Mouse (Mus musculus) v-Abl transformed pro-B cells (cell line): ENCODE data around the gene Cenpp.

Source experiments
- in situ Hi-C, 2 experiments: fragments of 400-800 bp; cut with MboI; formaldehyde crosslinking; loops; one replicate each; pipeline ENCODE4 v1.15.1; 2025; ENCODE audit not compliant: unreplicated experiment in 2 of 2

Gene Cenpp

GRCm38 (mm10) chr13:49544279-49544678, 108.3 kb downstream of the Cenpp start, which contains the start of gene Aspn:
Gene Aspn, plus strand, starts transcription at chr13:49544443.
- in situ Hi-C loops: no loop called here

- in situ Hi-C loops: no loop called here
Measured at GRCm38 (mm10) chr13:49538693-49539092, 113.9 kb downstream of the Cenpp start.

DNA sequence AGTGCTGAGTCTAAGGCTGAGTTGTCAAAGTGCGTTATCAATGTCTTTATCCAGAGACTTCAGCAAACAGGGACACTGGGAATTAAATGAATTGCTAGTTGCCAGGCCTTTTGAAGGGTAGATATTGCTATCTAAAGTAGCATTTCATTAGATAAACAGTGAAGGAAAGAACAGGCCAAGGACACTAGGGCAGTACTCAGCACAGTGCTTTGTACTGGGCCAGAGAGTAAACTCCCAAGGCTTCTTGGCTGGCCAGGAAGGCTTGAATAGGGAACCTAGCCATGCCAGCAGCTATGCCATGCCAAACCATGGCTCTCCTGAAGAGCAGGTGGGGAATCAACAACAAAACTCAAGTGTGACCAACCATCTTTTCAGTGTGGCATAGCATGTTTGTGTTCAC, 115.6 kb downstream of the Cenpp start:
- in situ Hi-C loops: no loop called here

GRCm38 (mm10) chr13:49530636-49531035, 121.9 kb downstream of the Cenpp start:
- in situ Hi-C loops: no loop called here

DNA sequence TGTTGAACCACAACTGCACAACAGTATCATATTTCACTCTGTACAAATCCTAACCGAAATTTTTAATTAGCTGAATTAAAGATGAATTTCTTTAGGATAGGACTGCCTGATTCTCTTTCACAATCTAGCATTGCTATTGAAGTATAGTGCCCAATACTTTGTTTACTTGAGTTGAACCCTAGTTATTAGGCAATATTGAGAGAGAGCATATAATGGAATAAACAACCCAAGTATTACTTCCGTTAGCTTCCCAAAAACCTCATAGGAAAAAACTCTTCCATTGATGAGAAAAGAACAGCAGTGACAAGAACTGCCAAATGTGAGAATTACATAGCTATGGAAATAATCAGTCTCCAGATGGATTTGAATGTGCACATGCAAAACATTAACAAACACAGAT, 126.3 kb downstream of the Cenpp start:
- in situ Hi-C loops: no loop called here

DNA sequence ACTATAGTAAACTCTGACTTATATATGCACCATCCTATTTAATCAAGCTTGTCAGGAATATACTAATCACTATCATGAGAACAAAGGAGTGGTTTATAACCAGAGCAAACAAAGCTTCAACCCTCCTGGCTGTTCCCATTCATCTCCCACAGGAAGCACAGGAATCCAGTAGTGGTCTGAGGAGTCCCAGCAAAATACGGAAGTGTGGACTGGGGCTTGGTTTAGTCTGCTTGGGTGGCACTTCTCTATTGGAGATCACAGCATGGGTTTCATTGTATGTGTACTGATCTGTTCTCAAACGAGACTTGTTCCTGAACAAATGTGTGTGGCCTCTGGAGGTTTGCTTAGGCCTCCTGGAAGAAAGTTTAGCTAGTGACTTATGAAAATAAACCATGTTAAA, 133.8 kb downstream of the Cenpp start:
- in situ Hi-C loops: no loop called here

DNA sequence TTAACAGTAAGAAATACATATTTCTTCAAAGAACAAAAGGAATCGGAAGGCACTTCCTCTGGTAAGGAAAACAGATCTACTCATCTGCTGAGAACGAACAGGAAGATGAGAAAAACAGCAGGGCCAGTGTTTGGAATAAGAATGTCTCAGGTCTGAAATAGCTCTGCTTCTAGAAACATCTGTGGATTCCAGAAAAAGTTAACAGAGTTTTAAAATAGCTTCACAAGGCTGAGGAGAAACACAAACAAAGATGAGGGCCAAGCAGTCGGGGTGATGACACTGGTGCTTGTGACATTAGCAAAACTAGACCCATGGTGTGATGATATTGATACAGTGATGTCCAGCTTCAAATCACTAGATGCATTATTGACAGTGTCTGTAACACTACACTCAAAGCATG, 145.4 kb downstream of the Cenpp start:
- in situ Hi-C loops: no loop called here

GRCm38 (mm10) chr13:49505776-49506175, 146.8 kb downstream of the Cenpp start:
- in situ Hi-C loops: no loop called here

- in situ Hi-C loops: no loop called here
Measured at GRCm38 (mm10) chr13:49504510-49504909, 148.1 kb downstream of the Cenpp start, which contains the start of gene Ecm2. Gene Ecm2, plus strand, starts transcription at chr13:49504810.

- in situ Hi-C loops: no loop called here
Measured at GRCm38 (mm10) chr13:49492376-49493368, 159.9 kb downstream of the Cenpp start, which contains the start of gene Tes3-ps. Gene Tes3-ps, plus strand, starts transcription at chr13:49493318.

DNA sequence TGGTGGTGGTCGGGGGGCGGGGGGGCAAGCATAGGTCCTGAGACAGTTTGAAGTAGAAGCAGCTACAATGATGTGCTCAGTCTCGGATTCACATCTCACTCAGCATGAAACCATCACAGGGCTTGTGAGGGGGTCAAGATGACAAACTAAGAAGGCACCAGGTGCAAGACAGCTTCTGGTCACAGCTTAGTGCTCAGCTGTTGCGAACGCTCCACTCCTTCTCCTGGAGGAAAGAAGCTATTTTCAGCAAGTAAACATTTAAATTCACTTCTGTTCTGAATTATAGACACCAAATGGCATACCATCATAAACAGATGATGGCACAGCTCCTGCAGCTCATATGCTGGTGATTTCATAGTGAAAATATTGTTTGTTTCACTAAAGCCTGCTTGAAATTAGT, 167.2 kb downstream of the Cenpp start:
- in situ Hi-C loops: no loop called here

GRCm38 (mm10) chr13:49480551-49480950, 172.0 kb downstream of the Cenpp start:
- in situ Hi-C loops: no loop called here

DNA sequence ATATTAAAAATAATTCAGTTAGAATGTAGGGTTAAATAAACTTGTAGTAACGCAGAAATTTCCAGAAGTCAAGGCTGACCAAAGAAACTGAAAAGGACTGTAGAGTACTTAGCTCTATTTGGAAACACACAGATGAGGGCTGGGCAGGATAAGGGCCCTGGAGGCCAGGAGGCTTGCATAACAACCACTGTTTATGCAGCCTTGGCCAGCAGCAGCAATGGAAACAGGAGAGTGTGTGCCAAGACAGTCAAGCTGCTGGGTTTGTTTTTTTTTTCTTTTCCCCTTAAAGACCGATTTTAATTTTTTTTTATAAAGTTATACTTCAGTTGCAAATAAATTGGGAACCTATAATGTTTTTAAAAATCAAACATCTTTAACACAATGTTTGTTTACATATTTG, 172.5 kb downstream of the Cenpp start:
- in situ Hi-C loops: no loop called here

GRCm38 (mm10) chr13:49479399-49479798, 173.2 kb downstream of the Cenpp start:
- in situ Hi-C loops: no loop called here

- in situ Hi-C loops: no loop called here
Measured at GRCm38 (mm10) chr13:49478851-49479374, 173.7 kb downstream of the Cenpp start.

- in situ Hi-C loops: no loop called here
Measured at GRCm38 (mm10) chr13:49477887-49478286, 174.7 kb downstream of the Cenpp start.

DNA sequence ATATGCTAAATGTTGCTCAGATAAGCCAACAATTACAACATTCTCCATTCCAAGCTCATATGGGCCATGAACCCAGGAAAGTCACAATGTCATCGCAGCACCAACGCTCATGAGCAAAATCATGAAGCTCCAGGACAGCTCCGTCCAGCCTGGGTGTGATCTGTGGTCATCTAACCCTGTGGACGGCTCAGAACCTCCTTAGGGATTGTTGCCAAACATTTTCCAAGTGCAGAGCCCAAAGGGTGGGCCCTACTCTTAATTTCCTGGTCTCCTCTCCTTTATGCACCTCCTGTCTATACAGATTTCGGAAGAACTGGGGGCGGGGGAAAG, 179.9 kb downstream of the Cenpp start:
- in situ Hi-C loops: no loop called here

GRCm38 (mm10) chr13:49471981-49472675, 180.5 kb downstream of the Cenpp start:
- in situ Hi-C loops: no loop called here

GRCm38 (mm10) chr13:49470806-49471205, 181.8 kb downstream of the Cenpp start:
- in situ Hi-C loops: no loop called here

GRCm38 (mm10) chr13:49470319-49470718, 182.3 kb downstream of the Cenpp start:
- in situ Hi-C loops: no loop called here

DNA sequence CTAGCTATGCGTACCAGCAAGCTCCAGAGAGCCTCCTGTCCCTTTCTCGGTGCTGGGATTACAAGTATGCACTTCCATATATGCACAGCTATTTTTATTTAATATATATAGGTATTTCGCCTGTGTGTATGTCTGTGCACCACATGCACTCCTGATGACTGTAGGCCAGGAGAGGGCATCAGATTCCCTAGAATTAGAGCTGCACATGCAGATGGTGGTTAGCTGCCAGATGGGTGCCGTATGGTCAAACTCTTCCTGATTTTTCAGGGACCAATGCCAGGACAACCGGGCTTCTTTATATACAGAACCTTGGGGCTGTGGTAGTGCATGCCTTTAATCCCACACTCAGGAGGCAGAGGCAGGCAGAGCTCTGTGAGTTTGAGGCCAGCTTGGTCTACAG, 183.6 kb downstream of the Cenpp start:
- in situ Hi-C loops: no loop called here
